Mouse (Mus musculus) mesoderm, embryonic 11.5 days (tissue): ENCODE results near the gene Tbx3.
A peak's percentile ranks its signal among the peaks of the same experiment; 100 is the strongest.

Experiments used
- DNase-seq: peaks from one replicate; pipeline ENCODE4 v3.0.0-alpha.2; 2012; ENCODE audit warnings: low read depth, low spot score

Tbx3 gene

GRCm38 (mm10) chr5:119704900-119705299, 34.4 kb downstream of the Tbx3 start:
- no peak for DNase-seq

- no peak for DNase-seq
Measured at GRCm38 (mm10) chr5:119706467-119706866, 36.0 kb downstream of the Tbx3 start.

GRCm38 (mm10) chr5:119708850-119709585, 38.5 kb downstream of the Tbx3 start:
- no peak for DNase-seq

GRCm38 (mm10) chr5:119709826-119710559, 39.5 kb downstream of the Tbx3 start:
- no peak for DNase-seq

GRCm38 (mm10) chr5:119710756-119711155, 40.3 kb downstream of the Tbx3 start:
- no peak for DNase-seq

- no peak for DNase-seq
Measured at GRCm38 (mm10) chr5:119711626-119712025, 41.2 kb downstream of the Tbx3 start.

- DNase-seq = peak; percentile 86
Measured at GRCm38 (mm10) chr5:119712679-119713246, 42.3 kb downstream of the Tbx3 start.

GRCm38 (mm10) chr5:119720471-119721265, 50.2 kb downstream of the Tbx3 start:
- no peak for DNase-seq

- DNase-seq = no peak
Measured at GRCm38 (mm10) chr5:119732978-119733377, 62.5 kb downstream of the Tbx3 start.
